Mouse (Mus musculus): Measurements from ENCODE around the gene Ubb.

Gene Ubb

DNA sequence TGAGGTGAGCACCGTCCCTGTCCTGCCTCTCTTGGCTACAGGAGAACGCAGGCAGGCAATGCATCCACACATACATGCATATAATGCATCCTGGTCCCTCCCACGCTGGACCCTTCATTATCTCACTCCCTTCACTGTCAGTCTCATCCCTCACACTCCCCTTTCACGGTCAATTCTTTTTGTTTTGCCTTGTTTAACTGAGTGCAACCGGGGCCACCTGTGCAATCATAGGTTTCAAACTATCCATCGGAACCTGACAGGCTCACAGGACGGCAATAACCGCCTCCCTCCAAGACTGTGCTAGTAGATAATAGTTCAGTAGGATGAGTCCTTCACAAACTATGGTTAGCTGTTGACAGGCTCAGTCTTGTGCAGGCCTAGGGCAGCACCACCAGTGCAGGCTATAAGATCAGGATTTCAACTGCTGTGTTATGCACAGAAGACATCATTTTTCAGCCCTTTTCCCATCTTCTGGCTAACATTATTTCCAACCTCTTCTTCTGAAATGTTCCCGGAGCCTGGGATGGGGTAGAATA is 33.8 kb downstream of the Ubb start:
- no peak for DNase-seq (ENCODE audit: low spot score)

DNA sequence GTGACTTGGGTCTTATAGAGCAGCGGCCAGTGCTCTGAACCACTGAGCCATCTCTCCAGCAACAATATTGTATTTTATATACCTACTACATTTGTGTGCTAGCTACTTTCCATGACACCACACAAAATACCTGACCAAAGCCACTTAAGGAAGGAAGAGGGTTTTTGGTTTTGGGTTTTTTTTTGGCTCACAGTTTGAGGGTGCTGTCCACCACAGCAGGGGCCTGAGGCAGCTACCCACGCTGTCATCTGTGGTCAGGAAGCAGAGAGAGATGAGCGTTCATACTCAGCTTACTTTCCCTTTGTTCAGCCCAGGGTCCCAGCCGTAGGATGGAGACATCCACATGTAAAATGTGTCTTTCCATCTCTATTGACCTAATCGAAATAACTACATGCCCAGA is 36.1 kb downstream of the Ubb start:
- DNase-seq (ENCODE audit: low spot score), result no peak

DNA sequence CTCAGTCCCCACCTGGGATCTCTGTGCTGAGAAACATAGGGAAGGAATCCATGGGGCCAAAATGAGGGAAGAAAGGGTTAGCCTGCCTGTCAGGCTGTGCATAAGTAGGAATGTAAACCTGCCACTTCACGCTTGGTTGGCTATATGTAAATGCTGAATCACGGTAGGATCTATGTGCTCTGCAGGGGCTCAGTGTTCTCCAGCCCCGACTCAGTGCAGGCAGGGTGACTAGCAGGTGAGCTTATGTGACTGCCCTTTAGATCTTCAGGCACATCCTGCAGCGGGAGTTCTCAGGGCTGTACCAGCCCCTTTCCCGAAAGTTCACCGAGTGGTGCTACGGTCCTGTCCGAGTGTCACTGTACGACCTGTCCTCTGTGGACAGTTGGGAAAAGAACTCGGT is 38.4 kb downstream of the Ubb start:
- no peak for DNase-seq (ENCODE audit: low spot score)

DNA sequence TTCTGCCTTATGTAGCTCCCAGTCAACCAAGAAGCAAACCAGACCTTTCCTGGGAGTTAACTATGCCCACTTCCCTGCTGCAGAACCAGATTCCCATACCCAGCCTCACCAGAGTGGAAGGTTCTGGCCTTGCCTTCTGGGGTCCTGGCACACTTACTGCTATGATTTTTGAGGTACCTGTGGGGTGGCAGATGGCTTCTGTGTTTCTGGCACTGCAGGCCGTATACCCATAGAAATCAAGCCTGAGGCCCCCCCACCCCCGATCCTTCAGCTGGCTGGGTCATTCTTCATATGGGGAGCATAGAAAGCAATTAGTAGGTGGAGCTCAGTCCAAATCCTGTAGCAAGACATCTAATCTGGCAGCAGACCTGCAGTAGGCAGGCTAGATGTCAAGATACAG is 40.1 kb downstream of the Ubb start:
- no peak for DNase-seq (ENCODE audit: low spot score)

DNA sequence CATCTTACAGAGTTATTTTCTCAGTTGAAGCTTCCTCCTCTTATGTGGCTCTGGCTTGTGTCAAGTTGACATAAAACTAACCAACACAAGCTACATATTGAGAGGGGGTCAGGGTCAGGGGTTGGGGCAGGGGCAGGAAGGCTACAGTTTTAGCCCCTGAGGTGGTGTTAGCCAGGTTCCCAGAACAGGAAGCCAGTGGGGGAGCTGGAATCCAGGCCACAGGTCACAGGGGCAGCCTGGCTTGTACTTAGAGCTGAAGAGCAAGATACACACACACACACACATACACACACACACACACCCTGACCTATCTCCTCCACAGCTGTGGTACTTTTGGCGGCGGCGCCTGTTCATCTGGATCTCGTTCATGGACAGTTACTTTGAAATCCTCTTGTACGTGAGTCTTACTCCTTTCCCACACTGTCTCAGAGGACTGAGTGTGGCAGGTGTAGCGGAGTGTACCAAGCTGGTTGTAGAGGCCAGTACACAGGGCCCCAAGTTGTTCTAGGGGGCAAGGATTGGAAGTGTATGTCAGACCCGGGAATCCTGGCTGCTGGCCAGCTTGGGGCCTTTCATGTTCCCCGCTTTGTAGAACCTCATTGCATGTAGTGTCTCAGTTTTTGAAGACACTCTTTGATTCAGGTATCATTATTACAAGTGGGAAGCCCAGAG is 41.1 kb downstream of the Ubb start:
- DNase-seq (ENCODE audit: low spot score), result peak; percentile 83

DNA sequence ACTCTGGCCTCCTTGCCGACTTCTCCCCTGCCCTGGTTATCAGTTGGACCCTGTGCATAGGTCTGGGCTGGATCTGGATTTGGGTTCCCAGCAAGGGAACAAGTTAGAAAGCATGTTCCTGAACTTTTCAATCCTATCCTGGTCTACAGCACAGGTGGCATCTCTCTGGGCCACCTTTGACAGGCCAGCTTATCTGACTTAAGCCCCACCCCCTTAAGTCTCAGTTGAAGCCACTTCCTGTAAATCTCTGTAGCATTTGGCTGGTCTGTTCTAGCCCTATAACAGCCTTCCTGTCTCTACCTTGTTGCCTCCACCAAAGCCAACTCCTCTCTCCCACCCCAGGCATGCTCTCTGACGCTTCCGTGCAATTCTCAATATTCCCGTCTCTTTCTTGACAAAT is 47.6 kb downstream of the Ubb start:
- no peak for DNase-seq (ENCODE audit: low spot score)

DNA sequence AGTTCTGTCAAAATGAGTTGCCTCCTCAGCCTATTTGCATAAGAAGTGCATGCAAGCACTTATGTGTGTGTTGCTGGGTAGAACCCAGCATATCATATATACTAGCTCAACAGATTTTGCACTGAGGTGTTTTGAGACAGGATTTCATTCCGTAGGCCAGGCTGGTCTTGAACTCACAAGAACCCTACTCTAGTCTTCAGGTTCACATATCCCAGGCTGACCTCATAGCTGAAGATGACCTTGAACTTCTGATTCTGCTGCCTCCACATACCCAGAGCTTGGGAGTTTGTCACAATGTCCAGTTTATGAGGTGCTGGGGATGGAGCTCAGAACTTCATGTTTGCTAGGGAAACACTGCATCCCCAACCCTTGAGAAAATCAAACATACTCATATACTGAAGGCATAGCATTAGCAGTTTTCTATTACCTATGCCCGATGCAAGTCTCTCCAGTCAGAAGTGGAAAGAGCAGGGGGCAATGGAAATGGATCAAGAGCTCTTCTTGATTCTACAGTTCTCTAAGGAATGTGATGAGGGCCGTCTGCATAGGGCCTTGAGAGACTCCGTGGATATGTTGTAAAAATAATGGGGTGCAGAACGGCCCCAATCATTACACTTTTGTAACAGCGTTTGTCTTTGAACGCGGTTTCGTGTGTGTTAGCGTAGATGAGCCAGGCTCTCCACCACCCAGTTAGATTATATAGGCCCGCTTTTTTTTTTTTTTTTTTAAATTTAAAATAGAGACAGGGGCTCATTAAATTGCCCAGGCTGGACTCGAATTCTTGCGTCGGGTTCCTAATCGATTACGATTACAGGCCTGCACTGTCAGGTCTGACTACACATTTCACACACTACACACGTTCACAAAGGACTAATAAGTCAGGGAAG is 51.0 kb downstream of the Ubb start:
- no peak for DNase-seq (ENCODE audit: low spot score)

All from yolk sac, embryonic 10.5 days (tissue).